Mouse (Mus musculus) cortical plate, adult 2 months (tissue): ENCODE measurements at regions not wholly inside any gene's neighbourhood (a gene's known extent, or its start where the extent isn't known, plus 50 kb on each side); places are given as distances from the start of the nearest gene placed in this dataset.
A peak's percentile ranks its signal among the peaks of the same experiment; 100 is the strongest.

ENCODE experiments used
- H3K27ac ChIP-seq: fragments of 200-500 bp; 2 replicates; pipeline ENCODE4 v1.5.1; 2012; ENCODE audit warnings: low read length, control low read depth, inconsistent platforms; ENCODE audit not compliant: insufficient read depth
- H3K4me1 ChIP-seq: fragments of 200-500 bp; 2 replicates; pipeline ENCODE4 v1.6.1; 2011; ENCODE audit warnings: low read length; ENCODE audit not compliant: control insufficient read depth, insufficient read depth
- H3K4me3 ChIP-seq: fragments of 200-500 bp; 2 replicates; pipeline ENCODE4 v1.5.1; 2011; ENCODE audit warnings: mild to moderate bottlenecking, low read length, control low read depth; ENCODE audit not compliant: insufficient read depth
- CTCF ChIP-seq: fragments of 200-500 bp; IDR thresholded peaks from 2 replicates; pipeline ENCODE4 v1.5.1; 2011; ENCODE audit warnings: mild to moderate bottlenecking, control low read depth, low read length; ENCODE audit not compliant: insufficient read depth; ENCODE audit errors: extremely low read depth
- POLR2A ChIP-seq: fragments of 200-500 bp; IDR thresholded peaks from 2 replicates; pipeline ENCODE4 v1.6.1; 2011; ENCODE audit warnings: mild to moderate bottlenecking, low read length, control low read depth; ENCODE audit not compliant: insufficient read depth; ENCODE audit errors: extremely low read depth

GRCm38 (mm10) chr4:131484607-131485111 lies 353.4 kb downstream of the Ptpru start:
- Histone ChIP-seq H3K27ac (no peak overlapping the region), H3K4me1 (no peaks in the 10 kb centered on the region; the same call in none of the 2 replicates), H3K4me3 (no peak overlapping the region)
- TF ChIP-seq CTCF (no peak), POLR2A (no peak)

- TF ChIP-seq CTCF (no peak), POLR2A (no peak)
- no peak overlapping the region for H3K4me3 ChIP-seq
- H3K27ac ChIP-seq: no peak overlapping the region
- no peaks in the 10 kb centered on the region; the same call in none of the 2 replicates for H3K4me1 ChIP-seq
These were observed 352.8 kb downstream of the Ptpru start for GRCm38 (mm10) chr4:131485126-131485825.

GRCm38 (mm10) chr4:131486821-131487220 lies 351.3 kb downstream of the Ptpru start:
- Histone ChIP-seq H3K4me1 (no peaks in the 10 kb centered on the region; the same call in none of the 2 replicates), H3K4me3 (no peak overlapping the region), H3K27ac (no peak overlapping the region)
- TF ChIP-seq CTCF: peak; percentile 95
- TF ChIP-seq POLR2A: no peak

GRCm38 (mm10) chr4:131488246-131488645 lies 349.8 kb downstream of the Ptpru start:
- TF ChIP-seq CTCF: no peak
- TF ChIP-seq POLR2A: no peak
- Histone ChIP-seq H3K27ac (no peak overlapping the region), H3K4me1 (no peaks in the 10 kb centered on the region; the same call in none of the 2 replicates), H3K4me3 (no peak overlapping the region)

GRCm38 (mm10) chr4:131489056-131489455 lies 349.0 kb downstream of the Ptpru start:
- H3K4me3 ChIP-seq: no peak overlapping the region
- H3K27ac ChIP-seq: no peak overlapping the region
- TF ChIP-seq POLR2A: no peak
- TF ChIP-seq CTCF: no peak
- no peaks in the 10 kb centered on the region; the same call in none of the 2 replicates for H3K4me1 ChIP-seq

- TF ChIP-seq POLR2A: no peak
- TF ChIP-seq CTCF: no peak
These were observed 346.1 kb downstream of the Ptpru start for GRCm38 (mm10) chr4:131491960-131492359.

GRCm38 (mm10) chr4:131493726-131494125 lies 344.4 kb downstream of the Ptpru start:
- H3K27ac ChIP-seq: no peak overlapping the region

More at GRCm38 (mm10) chr4:131491960-131492359, 346.1 kb downstream of the Ptpru start:
- Histone ChIP-seq H3K27ac (no peak overlapping the region), H3K4me1 (peaks cover 1% of the 10 kb centered on the region; the same call in 1 of the 2 replicates), H3K4me3 (no peak overlapping the region)

GRCm38 (mm10) chr4:131496900-131497299 lies 341.2 kb downstream of the Ptpru start:
- Histone ChIP-seq H3K4me3 (no peak overlapping the region), H3K4me1 (0 out of 2 replicates have a peak, but pooled peaks cover 4% of the 10 kb centered on the region), H3K27ac (no peak overlapping the region)
- no peak for TF ChIP-seq POLR2A
- no peak for TF ChIP-seq CTCF

More at GRCm38 (mm10) chr4:131493726-131494125, 344.4 kb downstream of the Ptpru start:
- TF ChIP-seq POLR2A: no peak
- Histone ChIP-seq H3K4me3 (no peak overlapping the region), H3K4me1 (0 out of 2 replicates have a peak, but pooled peaks cover 1% of the 10 kb centered on the region)

GRCm38 (mm10) chr4:131500928-131501650 lies 337.0 kb downstream of the Ptpru start:
- Histone ChIP-seq H3K27ac (peak overlapping the region; percentile 61; the same call in 1 of the 2 replicates), H3K4me3 (no peak overlapping the region), H3K4me1 (0 out of 2 replicates have a peak, but pooled peaks cover 3% of the 10 kb centered on the region)
- no peak for TF ChIP-seq POLR2A
- TF ChIP-seq CTCF: no peak
